Mouse (Mus musculus): ENCODE measurements around the gene Gm3448.
"Not testable (repeated sequence)": the region's sequence is repeated elsewhere in the genome, so short reads cannot be mapped to it uniquely, and the experiment has no call there.

DNA sequence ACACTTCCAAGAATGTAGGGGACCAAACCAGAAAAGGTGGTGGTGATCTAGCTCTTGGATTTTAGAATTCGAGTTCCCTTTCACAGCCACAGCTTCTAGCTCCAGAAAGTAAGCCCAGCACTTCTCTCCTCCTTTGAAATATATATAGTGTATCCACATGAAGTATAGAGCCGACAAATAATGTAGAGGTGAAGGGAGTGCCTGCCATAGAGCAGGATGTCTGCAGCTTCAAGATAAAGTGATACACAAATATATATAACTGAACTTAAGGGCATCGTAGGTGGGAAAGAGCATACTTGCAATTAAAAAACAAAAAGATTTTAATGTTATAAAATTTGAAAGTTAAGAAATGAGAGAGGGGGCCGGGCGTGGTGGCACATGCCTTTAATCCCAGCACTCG is 15.8 kb downstream of the Gm3448 start:
- not testable (repeated sequence) for TF ChIP-seq CTCF (IDR thresholded peaks at IDR 0.05; ENCODE audit: borderline replicate concordance, insufficient read depth, low read depth, low read length); POLR2A (IDR thresholded peaks at IDR 0.05; ENCODE audit: borderline replicate concordance, insufficient read depth, low read length)
